Mouse (Mus musculus): ENCODE data around the gene Smagp.

DNA sequence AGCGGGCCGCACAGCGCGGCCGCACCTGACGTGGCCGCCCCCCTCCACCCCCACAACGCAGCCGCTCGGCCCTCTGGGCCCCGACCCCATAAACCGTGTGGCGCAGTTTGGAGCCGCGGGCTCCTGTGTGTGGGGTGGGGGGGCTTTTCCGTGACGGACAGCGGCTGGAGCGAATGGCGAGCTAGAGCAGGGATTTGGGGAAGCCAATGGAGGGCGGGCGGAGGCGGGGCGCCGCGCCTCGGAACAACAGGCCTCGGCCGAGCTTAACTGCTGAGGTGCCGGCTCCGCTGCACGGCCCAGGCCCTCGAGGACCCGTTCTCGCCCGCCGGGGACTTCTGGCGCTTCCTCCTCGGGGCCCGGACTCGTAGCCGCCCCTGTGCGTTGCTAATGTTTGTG lies 20.9 kb downstream of the Smagp start:
- TF ChIP-seq CTCF (IDR thresholded peaks at IDR 0.05; ENCODE audit: insufficient read depth, low read depth, low read length), result no peak
- no peak; the same call in 1 of the 2 replicates for TF ChIP-seq POLR2A (IDR thresholded peaks at IDR 0.05; ENCODE audit: insufficient read depth, low read depth, low read length)

Measured in olfactory bulb, adult 2 months (tissue).